Mouse (Mus musculus): ENCODE results near the gene Gm49027.

GRCm38 (mm10) chr5:123489935-123490334 is 35.4 kb downstream of the Gm49027 start:
- no peak for TF ChIP-seq GATA1 (IDR thresholded peaks at IDR 0.05; ENCODE audit: low read length)
- TF ChIP-seq TAL1 (IDR thresholded peaks at IDR 0.05; ENCODE audit: low read length): no peak
